Mouse (Mus musculus): ENCODE data around the gene Treml2.
"Not testable (repeated sequence)": the region's sequence is repeated elsewhere in the genome, so short reads cannot be mapped to it uniquely, and the experiment has no call there.

Treml2 gene

GRCm38 (mm10) chr17:48293500-48294194, 5.7 kb upstream of the Treml2 start:
- DNase-seq (ENCODE audit: low spot score): no peak

- DNase-seq (ENCODE audit: low spot score): no peak
Measured at GRCm38 (mm10) chr17:48299756-48300155, 458 bp downstream of the Treml2 start.

- DNase-seq (ENCODE audit: low spot score): no peak
Measured at GRCm38 (mm10) chr17:48300199-48300598, 901 bp downstream of the Treml2 start.

- DNase-seq (ENCODE audit: low spot score): no peak
Measured at GRCm38 (mm10) chr17:48300861-48301260, 1.6 kb downstream of the Treml2 start.

- DNase-seq (ENCODE audit: low spot score): no peak
Measured at GRCm38 (mm10) chr17:48301792-48302191, 2.5 kb downstream of the Treml2 start.

- no peak for DNase-seq (ENCODE audit: low spot score)
Measured at GRCm38 (mm10) chr17:48312124-48312523, 12.8 kb downstream of the Treml2 start.

GRCm38 (mm10) chr17:48315905-48316579, 16.7 kb downstream of the Treml2 start, which contains the start of gene B430306N03Rik:
Gene B430306N03Rik (plus strand): TSS chr17:48316141.
- not testable (repeated sequence) for DNase-seq (ENCODE audit: low spot score)

GRCm38 (mm10) chr17:48318686-48319085, 19.4 kb downstream of the Treml2 start:
- no peak for DNase-seq (ENCODE audit: low spot score)

GRCm38 (mm10) chr17:48321279-48321678, 22.0 kb downstream of the Treml2 start:
- no peak for DNase-seq (ENCODE audit: low spot score)

- no peak for DNase-seq (ENCODE audit: low spot score)
Measured at GRCm38 (mm10) chr17:48323236-48323635, 23.9 kb downstream of the Treml2 start.

- no peak for DNase-seq (ENCODE audit: low spot score)
Measured at GRCm38 (mm10) chr17:48324258-48324657, 25.0 kb downstream of the Treml2 start.

- no peak for DNase-seq (ENCODE audit: low spot score)
Measured at GRCm38 (mm10) chr17:48325093-48325492, 25.8 kb downstream of the Treml2 start.

GRCm38 (mm10) chr17:48325638-48326037, 26.3 kb downstream of the Treml2 start:
- no peak for DNase-seq (ENCODE audit: low spot score)

- no peak for DNase-seq (ENCODE audit: low spot score)
Measured at GRCm38 (mm10) chr17:48326656-48327055, 27.4 kb downstream of the Treml2 start.

- no peak for DNase-seq (ENCODE audit: low spot score)
Measured at GRCm38 (mm10) chr17:48332524-48332923, 33.2 kb downstream of the Treml2 start.

- no peak for DNase-seq (ENCODE audit: low spot score)
Measured at GRCm38 (mm10) chr17:48334186-48334585, 34.9 kb downstream of the Treml2 start.

- DNase-seq (ENCODE audit: low spot score): peak; percentile 44
Measured at GRCm38 (mm10) chr17:48336857-48337256, 37.6 kb downstream of the Treml2 start.

GRCm38 (mm10) chr17:48340267-48340666, 41.0 kb downstream of the Treml2 start:
- no peak for DNase-seq (ENCODE audit: low spot score)

GRCm38 (mm10) chr17:48341947-48342346, 42.6 kb downstream of the Treml2 start:
- no peak for DNase-seq (ENCODE audit: low spot score)

GRCm38 (mm10) chr17:48343065-48343464, 43.8 kb downstream of the Treml2 start:
- DNase-seq (ENCODE audit: low spot score): no peak

- no peak for DNase-seq (ENCODE audit: low spot score)
Measured at GRCm38 (mm10) chr17:48345824-48346223, 46.5 kb downstream of the Treml2 start.

- no peak for DNase-seq (ENCODE audit: low spot score)
Measured at GRCm38 (mm10) chr17:48346231-48346630, 46.9 kb downstream of the Treml2 start, which contains the start of gene Trem2. Gene Trem2 (plus strand): TSS chr17:48346401.

- no peak for DNase-seq (ENCODE audit: low spot score)
Measured at GRCm38 (mm10) chr17:48346834-48347233, 47.5 kb downstream of the Treml2 start.
